Mouse (Mus musculus): ENCODE measurements around the gene Fga.

- TF ChIP-seq POLR2A (IDR thresholded peaks at IDR 0.05; ENCODE audit: extremely low read depth, insufficient read depth, low read length): no peak
- TF ChIP-seq CTCF (IDR thresholded peaks at IDR 0.05; ENCODE audit: extremely low read depth, insufficient read depth, low read length): no peak
These were observed 13.0 kb downstream of the Fga start for GRCm38 (mm10) chr3:83038865-83039264.

Data from cortical plate, adult 2 months (tissue).